Mouse (Mus musculus) forebrain, postnatal 0 days (tissue): ENCODE measurements around the gene Slc22a20. TPM values are rescaled to one million over a fixed set of nuclear protein-coding genes. Genes with fewer than 3 reads are reported as not detected.

Source experiments
- ATAC-seq: fragments of 200-750 bp; cut with Nextera tagmentation; 2 replicates; pipeline ENCODE4 v1.8.0; 2017; ENCODE audit warnings: mild to moderate bottlenecking, moderate library complexity
- DNase-seq: peaks from one replicate; pipeline ENCODE4 v3.0.0-alpha.2; 2015
- H3K27ac ChIP-seq: fragments of 300-500 bp; sonication (generic); 2 replicates; pipeline ENCODE4 v1.5.1; 2014; ENCODE audit warnings: low read depth, mild to moderate bottlenecking, antibody characterized with exemption, low read length, moderate library complexity, mixed read lengths
- H3K27me3 ChIP-seq: fragments of 300-500 bp; sonication (generic); 2 replicates; pipeline ENCODE4 v1.6.1; 2014; ENCODE audit warnings: mild to moderate bottlenecking, low read length, mixed read lengths; ENCODE audit not compliant: insufficient read depth
- H3K36me3 ChIP-seq: fragments of 300-500 bp; sonication (generic); 2 replicates; pipeline ENCODE4 v1.6.1; 2014; ENCODE audit warnings: mild to moderate bottlenecking, moderate library complexity; ENCODE audit not compliant: insufficient read depth
- H3K4me1 ChIP-seq: fragments of 300-500 bp; sonication (generic); 2 replicates; pipeline ENCODE4 v1.6.1; 2014; ENCODE audit warnings: antibody characterized with exemption; ENCODE audit not compliant: insufficient read depth
- H3K4me2 ChIP-seq: fragments of 300-500 bp; sonication (generic); 2 replicates; pipeline ENCODE4 v1.6.1; 2014; ENCODE audit warnings: low read depth, mild to moderate bottlenecking, moderate library complexity
- H3K4me3 ChIP-seq: fragments of 300-500 bp; sonication (generic); 2 replicates; pipeline ENCODE4 v1.5.1; 2014; ENCODE audit warnings: low read depth, low read length, mixed read lengths
- H3K9ac ChIP-seq: fragments of 300-500 bp; sonication (generic); 2 replicates; pipeline ENCODE4 v1.6.1; 2014; ENCODE audit warnings: mild to moderate bottlenecking
- H3K9me3 ChIP-seq: fragments of 300-500 bp; sonication (generic); 2 replicates; pipeline ENCODE4 v1.6.1; 2016; ENCODE audit warnings: low read length
- CTCF ChIP-seq: sonication (generic); IDR thresholded peaks from 2 replicates; pipeline ENCODE4 v1.5.1; 2016; ENCODE audit warnings: antibody characterized with exemption, control low read depth, low read depth
- WGBS: fragments of 180-500 bp; shearing (Covaris S2); extraction: QIAGEN DNeasy Blood & Tissue Kit; methylation state at CpG from one replicate; pipeline ENCODE4 v1.1.7; 2014; 5-methylcytosine and 5-hydroxymethylcytosine counted together
- polyA plus RNA-seq: library from polyadenylated mRNA; unstranded; fragments of >200 nt; fragmentation: Nextera tagmentation; extraction: Ambion mirVana; gene quantifications from 2 replicates; pipeline ENCODE4 v1.2.1, GENCODE M21; 2015
- total RNA-seq: library from RNA; depleted of rRNA; stranded (reverse); fragments of >200 nt; gene quantifications from 2 replicates; pipeline ENCODE4 v1.2.3, GENCODE M21; 2014; rRNA removed

Gene Slc22a20
- not detected in 2 replicates for total RNA-seq
- polyA plus RNA-seq, result not detected in 2 replicates

GRCm38 (mm10) chr19:5986043-5986442, at the start of gene Slc22a20:
TSS of gene Slc22a20 (minus strand) at chr19:5986143.
- H3K9me3 ChIP-seq, result no peaks in the 10 kb centered on the region
- 50% methylated on average over 4 of the region's 4 CpGs for WGBS

GRCm38 (mm10) chr19:6030520-6031280, 44.8 kb upstream of the Slc22a20 start:
- no peak for TF ChIP-seq CTCF
- no peaks in the 10 kb centered on the region for H3K9me3 ChIP-seq

More at GRCm38 (mm10) chr19:5986043-5986442, at the start of gene Slc22a20:
- H3K4me1 ChIP-seq, result no peaks in the 10 kb centered on the region; the same call in 1 of the 2 replicates
- H3K4me3 ChIP-seq, result no peak within 1 kb of the TSS
- H3K27me3 ChIP-seq, result no peaks in the 10 kb centered on the region
- no peak for ATAC-seq
- no peak within 1 kb of the TSS for H3K9ac ChIP-seq
- no peak within 1 kb of the TSS for H3K27ac ChIP-seq
- no peak for DNase-seq
- H3K4me2 ChIP-seq, result no peak within 1 kb of the TSS
- H3K36me3 ChIP-seq, result no peaks in the 10 kb centered on the region
- TF ChIP-seq CTCF, result no peak

GRCm38 (mm10) chr19:6029426-6029825, 43.5 kb upstream of the Slc22a20 start:
- Histone ChIP-seq H3K27ac (no peak overlapping the region), H3K36me3 (no peaks in the 10 kb centered on the region), H3K27me3 (no peaks in the 10 kb centered on the region), H3K4me2 (no peak overlapping the region), H3K4me3 (no peak overlapping the region), H3K9ac (no peak overlapping the region), H3K4me1 (no peaks in the 10 kb centered on the region), H3K9me3 (no peaks in the 10 kb centered on the region)
- DNase-seq (no peak), ATAC-seq (no peak)
- no peak for TF ChIP-seq CTCF
- WGBS, result 81% methylated on average over 9 of the region's 9 CpGs

More at GRCm38 (mm10) chr19:6030520-6031280, 44.8 kb upstream of the Slc22a20 start:
- ATAC-seq, result no peak
- H3K27me3 ChIP-seq, result no peaks in the 10 kb centered on the region
- no peak overlapping the region for H3K4me3 ChIP-seq
- DNase-seq, result no peak
- no peak overlapping the region for H3K27ac ChIP-seq
- H3K4me1 ChIP-seq, result no peaks in the 10 kb centered on the region
- H3K36me3 ChIP-seq, result no peaks in the 10 kb centered on the region
- H3K4me2 ChIP-seq, result no peak overlapping the region
- 78% methylated on average over 14 of the region's 14 CpGs for WGBS
- no peak overlapping the region for H3K9ac ChIP-seq

- H3K4me2 ChIP-seq, result no peak overlapping the region
- 81% methylated on average over 6 of the region's 6 CpGs for WGBS
- DNase-seq, result no peak
- H3K4me3 ChIP-seq, result no peak overlapping the region
- no peak overlapping the region for H3K27ac ChIP-seq
- no peaks in the 10 kb centered on the region for H3K4me1 ChIP-seq
- TF ChIP-seq CTCF, result no peak
- H3K36me3 ChIP-seq, result no peaks in the 10 kb centered on the region
- no peak overlapping the region for H3K9ac ChIP-seq
- no peaks in the 10 kb centered on the region for H3K9me3 ChIP-seq
- ATAC-seq, result no peak
- no peaks in the 10 kb centered on the region for H3K27me3 ChIP-seq
Observed at GRCm38 (mm10) chr19:6028991-6029390, 43.0 kb upstream of the Slc22a20 start.

GRCm38 (mm10) chr19:6023930-6024329, 38.0 kb upstream of the Slc22a20 start:
- H3K27me3 ChIP-seq, result no peaks in the 10 kb centered on the region
- no peaks in the 10 kb centered on the region for H3K36me3 ChIP-seq
- H3K9me3 ChIP-seq, result no peaks in the 10 kb centered on the region
- ATAC-seq, result no peak
- no peak overlapping the region for H3K4me3 ChIP-seq
- H3K4me1 ChIP-seq, result no peaks in the 10 kb centered on the region
- no peak for DNase-seq
- WGBS, result 83% methylated on average over 7 of the region's 7 CpGs
- H3K27ac ChIP-seq, result no peak overlapping the region
- no peak for TF ChIP-seq CTCF
- no peak overlapping the region for H3K9ac ChIP-seq
- H3K4me2 ChIP-seq, result no peak overlapping the region

- H3K9ac ChIP-seq, result no peak overlapping the region
- no peaks in the 10 kb centered on the region for H3K36me3 ChIP-seq
- H3K9me3 ChIP-seq, result no peaks in the 10 kb centered on the region
- no peak for ATAC-seq
- TF ChIP-seq CTCF, result no peak
- H3K4me1 ChIP-seq, result no peaks in the 10 kb centered on the region
- H3K27ac ChIP-seq, result no peak overlapping the region
- H3K4me2 ChIP-seq, result no peak overlapping the region
- H3K27me3 ChIP-seq, result no peaks in the 10 kb centered on the region
- 72% methylated on average over 8 of the region's 8 CpGs for WGBS
- DNase-seq, result no peak
- no peak overlapping the region for H3K4me3 ChIP-seq
Observed at GRCm38 (mm10) chr19:6023059-6023458, 37.1 kb upstream of the Slc22a20 start.

- no peaks in the 10 kb centered on the region for H3K9me3 ChIP-seq
- no peak for ATAC-seq
- no peaks in the 10 kb centered on the region for H3K36me3 ChIP-seq
- TF ChIP-seq CTCF, result no peak
- no peaks in the 10 kb centered on the region; the same call in 1 of the 2 replicates for H3K4me1 ChIP-seq
- H3K9ac ChIP-seq, result no peak overlapping the region
- WGBS, result 54% methylated on average over 3 of the region's 3 CpGs
- H3K27ac ChIP-seq, result no peak overlapping the region
- DNase-seq, result no peak
- H3K4me2 ChIP-seq, result no peak overlapping the region
- no peaks in the 10 kb centered on the region; the same call in 1 of the 2 replicates for H3K27me3 ChIP-seq
- no peak overlapping the region for H3K4me3 ChIP-seq
Observed at GRCm38 (mm10) chr19:6020276-6020675, 34.3 kb upstream of the Slc22a20 start.
